Mouse (Mus musculus): Measurements from ENCODE around the gene Lyz1.

DNA sequence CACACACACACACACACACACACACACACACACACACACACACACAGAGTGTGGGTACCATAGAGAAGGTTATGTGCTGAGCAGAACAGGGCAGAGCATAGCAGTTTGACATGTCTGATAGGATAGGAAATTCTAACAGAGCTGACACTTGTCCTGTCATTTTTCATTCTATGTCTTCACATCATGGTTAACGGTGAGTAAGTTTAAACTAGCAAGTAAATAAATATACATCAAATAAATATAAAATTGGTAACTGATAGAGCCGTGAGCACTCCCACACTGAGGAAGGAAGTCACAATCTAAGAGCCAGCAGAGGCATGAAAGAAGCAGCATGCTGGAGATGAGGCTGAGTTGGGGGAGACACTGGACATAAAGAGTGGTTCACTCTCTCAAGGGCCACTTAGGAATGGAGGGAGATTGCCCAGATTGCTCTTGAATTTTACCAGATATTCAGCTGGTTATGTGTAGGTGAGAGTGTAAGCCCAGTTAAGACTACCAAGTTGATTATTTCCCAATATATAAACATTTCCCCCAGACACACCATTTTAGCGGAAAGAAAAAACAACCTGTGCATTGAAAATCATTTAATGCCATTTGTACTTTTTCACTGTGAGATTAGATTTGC lies 5.3 kb downstream of the Lyz1 start:
- TF ChIP-seq POLR2A (IDR thresholded peaks at IDR 0.05; ENCODE audit: insufficient read length, low read depth) (no peak), TCF12 (IDR thresholded peaks at IDR 0.05; ENCODE audit: insufficient read depth, poor library complexity, severe bottlenecking) (no peak), MYOG (IDR thresholded peaks at IDR 0.05; ENCODE audit: control insufficient read depth in 1 of 3, insufficient read depth in 1 of 3, insufficient read length in 2 of 3, low read depth in 2 of 3) (no peak), USF1 (IDR thresholded peaks at IDR 0.05; ENCODE audit: low read depth) (no peak), MAX (IDR thresholded peaks at IDR 0.05; ENCODE audit: low read depth) (no peak), POLR2AphosphoS2 (IDR thresholded peaks at IDR 0.05; ENCODE audit: insufficient read length, low read depth) (no peak), E2F4 (IDR thresholded peaks at IDR 0.05; ENCODE audit: insufficient read depth) (no peak)

Measured in myocyte (in vitro differentiated cells).